Mouse (Mus musculus): ENCODE measurements around the gene Ankrd27. TPM values are rescaled to one million over a fixed set of nuclear protein-coding genes. Genes with fewer than 3 reads are reported as not detected.

Ankrd27 gene
- polyA plus RNA-seq, 1 experiment from 2014 or later: 35.9 TPM

DNA sequence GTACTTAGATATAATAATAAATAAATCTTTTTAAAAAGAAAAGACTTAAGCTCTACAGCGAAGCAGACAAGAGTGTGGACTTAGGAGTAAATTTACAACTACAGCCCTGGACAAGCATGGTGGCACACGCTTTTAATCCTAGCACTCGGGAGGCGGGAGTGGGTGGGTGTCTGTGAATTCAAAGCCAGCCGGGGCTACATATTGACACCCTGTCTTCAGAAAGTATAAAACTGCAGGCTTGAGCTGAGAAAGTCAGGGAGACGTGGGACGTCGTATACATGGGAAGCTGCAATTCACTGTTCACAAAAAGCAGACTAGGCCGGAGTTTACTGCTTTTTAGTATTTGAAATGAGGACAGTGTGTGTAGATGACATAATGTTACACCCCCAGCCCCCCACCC lies 50.8 kb downstream of the Ankrd27 start:
- Histone ChIP-seq H3K4me3 (ENCODE audit: low read depth, low read length) (no peak overlapping the region), H3K4me2 (ENCODE audit: low read depth, severe bottlenecking) (no peak overlapping the region), H3K27me3 (ENCODE audit: control insufficient read depth, insufficient read depth, low read length) (no peaks in the 10 kb centered on the region), H3K27ac (replicated peaks; ENCODE audit: low read depth, low read length) (no peak overlapping the region), H3K36me3 (ENCODE audit: control insufficient read depth, insufficient read depth, low read length) (peaks cover 14% of the 10 kb centered on the region), H3K4me1 (ENCODE audit: control insufficient read depth, insufficient read depth, low read length) (no peaks in the 10 kb centered on the region), H3K9ac (ENCODE audit: low read length) (no peak overlapping the region), H3K9me3 (ENCODE audit: control insufficient read depth, low read length) (no peaks in the 10 kb centered on the region)
- no peak for ATAC-seq (ENCODE audit: insufficient number of reproducible peaks, low FRiP score, low TSS enrichment, low read depth)
- DNase-seq (ENCODE audit: low spot score): no peak
- WGBS: 92% methylated on average over 9 of the region's 9 CpGs

DNA sequence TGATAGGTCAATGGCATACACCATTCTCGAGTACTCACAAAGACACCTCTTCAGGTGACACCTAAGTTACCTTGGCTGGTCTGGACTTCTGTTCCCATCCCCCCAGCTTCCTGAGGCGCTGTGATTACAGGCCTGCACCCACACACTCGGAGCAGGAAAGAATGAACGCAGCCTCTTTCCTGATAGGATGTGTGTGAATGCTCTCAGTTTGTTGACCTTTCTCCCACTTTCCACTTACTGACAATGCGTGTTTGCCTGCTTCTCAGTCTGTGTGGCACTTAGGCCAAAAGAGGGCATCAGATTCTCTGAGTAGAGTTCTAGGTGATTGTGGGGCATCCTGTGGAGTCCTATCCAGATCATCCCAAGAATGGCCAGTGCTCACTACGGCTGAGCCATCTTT lies 54.0 kb downstream of the Ankrd27 start:
- DNase-seq (ENCODE audit: low spot score) (no peak), ATAC-seq (ENCODE audit: insufficient number of reproducible peaks, low FRiP score, low TSS enrichment, low read depth) (no peak)
- peaks cover 13% of the 10 kb centered on the region for H3K36me3 ChIP-seq (ENCODE audit: control insufficient read depth, insufficient read depth, low read length)
- H3K27me3 ChIP-seq (ENCODE audit: control insufficient read depth, insufficient read depth, low read length): no peaks in the 10 kb centered on the region
- no peaks in the 10 kb centered on the region for H3K9me3 ChIP-seq (ENCODE audit: control insufficient read depth, low read length)
- no peak overlapping the region for H3K27ac ChIP-seq (replicated peaks; ENCODE audit: low read depth, low read length)
- H3K4me2 ChIP-seq (ENCODE audit: low read depth, severe bottlenecking): no peak overlapping the region
- H3K9ac ChIP-seq (ENCODE audit: low read length): no peak overlapping the region
- H3K4me1 ChIP-seq (ENCODE audit: control insufficient read depth, insufficient read depth, low read length): no peaks in the 10 kb centered on the region
- 88% methylated on average over 6 of the region's 6 CpGs for WGBS
- H3K4me3 ChIP-seq (ENCODE audit: low read depth, low read length): no peak overlapping the region

DNA sequence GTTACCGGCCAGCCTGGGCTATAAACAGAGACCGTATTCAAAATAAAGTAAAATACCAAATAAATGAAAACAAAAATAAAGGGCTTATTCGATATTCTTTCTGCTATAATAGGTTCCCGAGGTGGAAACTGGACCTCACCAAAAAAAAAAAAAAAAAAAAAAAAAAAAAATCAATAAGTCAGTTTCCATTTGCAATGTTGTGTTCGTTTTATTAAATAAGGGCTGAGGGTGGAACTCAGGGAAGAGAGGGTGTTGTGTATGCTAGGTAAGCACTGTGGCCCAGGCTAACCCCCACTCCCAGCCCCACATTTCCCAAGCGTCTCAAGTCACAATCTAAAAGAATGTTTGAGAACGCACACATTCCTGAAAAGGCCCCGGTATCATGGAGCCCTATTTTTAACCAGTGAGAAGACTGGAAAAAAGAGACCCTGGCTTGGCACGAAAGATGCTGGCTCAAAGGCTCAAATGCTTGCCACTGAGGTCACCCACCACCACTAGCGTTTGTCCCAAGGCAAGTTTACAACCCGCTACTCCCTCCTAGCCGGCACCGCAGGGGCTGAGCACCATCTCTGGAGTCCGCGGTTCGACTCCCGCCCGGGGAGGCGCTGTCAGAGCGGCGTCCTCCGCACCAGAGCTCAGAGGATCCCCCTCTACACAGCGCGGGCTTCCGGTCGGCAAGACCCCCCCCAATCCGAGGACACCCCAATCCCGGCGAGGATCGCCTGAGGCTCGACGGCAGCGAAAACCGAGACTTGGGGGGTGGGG lies 60.5 kb downstream of the Ankrd27 start:
- peak overlapping the region; percentile 90 for H3K4me3 ChIP-seq (ENCODE audit: low read depth, low read length)
- H3K4me1 ChIP-seq (ENCODE audit: control insufficient read depth, insufficient read depth, low read length): no peaks in the 10 kb centered on the region
- peaks cover 9% of the 10 kb centered on the region for H3K36me3 ChIP-seq (ENCODE audit: control insufficient read depth, insufficient read depth, low read length)
- no peaks in the 10 kb centered on the region for H3K27me3 ChIP-seq (ENCODE audit: control insufficient read depth, insufficient read depth, low read length)
- H3K27ac ChIP-seq (replicated peaks; ENCODE audit: low read depth, low read length): 0 out of 2 replicates have a peak overlapping the region, but pooled peaks have one; percentile 4
- ATAC-seq (ENCODE audit: insufficient number of reproducible peaks, low FRiP score, low TSS enrichment, low read depth) (peak; percentile 63), DNase-seq (ENCODE audit: low spot score) (peak; percentile 60)
- H3K4me2 ChIP-seq (ENCODE audit: low read depth, severe bottlenecking): peak overlapping the region; percentile 54
- no peaks in the 10 kb centered on the region; the same call in 1 of the 2 replicates for H3K9me3 ChIP-seq (ENCODE audit: control insufficient read depth, low read length)
- peak overlapping the region; percentile 85 for H3K9ac ChIP-seq (ENCODE audit: low read length)
- WGBS: 8% methylated on average over 34 of the region's 34 CpGs

- under 1% methylated on average over 64 of the region's 64 CpGs for WGBS
- Histone ChIP-seq H3K4me2 (ENCODE audit: low read depth, severe bottlenecking) (peak within 1 kb of the TSS; percentile 54), H3K36me3 (ENCODE audit: control insufficient read depth, insufficient read depth, low read length) (peaks cover 6% of the 10 kb centered on the region; the same call in 1 of the 2 replicates), H3K27ac (replicated peaks; ENCODE audit: low read depth, low read length) (peak within 1 kb of the TSS; percentile 62; the same call in 1 of the 2 replicates), H3K9me3 (ENCODE audit: control insufficient read depth, low read length) (no peaks in the 10 kb centered on the region; the same call in 1 of the 2 replicates), H3K4me3 (ENCODE audit: low read depth, low read length) (peak within 1 kb of the TSS; percentile 90), H3K9ac (ENCODE audit: low read length) (peak within 1 kb of the TSS; percentile 85), H3K4me1 (ENCODE audit: control insufficient read depth, insufficient read depth, low read length) (no peaks in the 10 kb centered on the region), H3K27me3 (ENCODE audit: control insufficient read depth, insufficient read depth, low read length) (no peaks in the 10 kb centered on the region)
- peak; percentile 99 for DNase-seq (ENCODE audit: low spot score)
- peak; percentile 88 for ATAC-seq (ENCODE audit: insufficient number of reproducible peaks, low FRiP score, low TSS enrichment, low read depth)
Observed at GRCm38 (mm10) chr7:35647101-35647698, 61.2 kb downstream of the Ankrd27 start, which contains the start of gene Pdcd5. Gene Pdcd5 (minus strand): TSS chr7:35647521.

DNA sequence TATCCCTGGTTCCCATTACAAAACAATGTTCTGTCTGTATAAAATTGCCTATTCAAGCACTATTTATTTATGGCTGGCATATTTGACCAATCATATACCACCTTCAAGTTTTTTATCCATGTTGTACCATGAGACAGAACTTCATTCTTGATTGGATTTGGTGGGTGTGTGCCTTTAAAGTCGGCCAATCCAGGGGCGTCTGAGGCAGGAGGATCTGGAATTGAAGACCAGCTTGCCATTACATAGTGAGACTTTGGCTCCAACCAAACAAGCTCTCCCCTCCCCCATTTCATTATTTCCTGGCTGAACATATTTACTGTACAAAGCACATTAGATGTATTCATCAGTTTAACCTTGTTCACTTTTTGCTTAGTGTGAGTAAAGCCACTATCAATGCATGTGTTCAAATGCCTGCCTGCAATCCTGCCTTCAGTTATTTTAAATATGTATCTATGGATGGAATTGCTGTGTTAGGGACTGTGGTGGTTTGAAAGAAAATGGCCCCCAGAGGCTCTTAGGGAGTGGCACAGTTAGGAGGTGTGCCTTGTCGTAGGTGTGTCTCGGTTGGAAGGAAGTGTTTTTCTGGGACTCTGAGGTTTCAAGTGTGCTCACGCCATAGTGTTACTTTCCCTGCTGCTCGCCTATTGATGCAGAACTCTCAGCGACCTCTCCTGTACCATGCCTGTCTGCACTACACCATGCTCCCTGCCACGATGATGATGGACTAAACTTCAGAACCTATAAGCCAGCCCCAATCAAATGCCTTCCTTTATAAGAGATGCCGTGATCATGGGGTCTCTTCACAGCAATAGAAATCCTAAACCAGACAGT lies 62.4 kb downstream of the Ankrd27 start:
- H3K4me1 ChIP-seq (ENCODE audit: control insufficient read depth, insufficient read depth, low read length): no peaks in the 10 kb centered on the region
- DNase-seq (ENCODE audit: low spot score) (no peak), ATAC-seq (ENCODE audit: insufficient number of reproducible peaks, low FRiP score, low TSS enrichment, low read depth) (no peak)
- H3K4me3 ChIP-seq (ENCODE audit: low read depth, low read length): no peak overlapping the region
- peaks cover 3% of the 10 kb centered on the region; the same call in 1 of the 2 replicates for H3K36me3 ChIP-seq (ENCODE audit: control insufficient read depth, insufficient read depth, low read length)
- no peaks in the 10 kb centered on the region; the same call in 1 of the 2 replicates for H3K9me3 ChIP-seq (ENCODE audit: control insufficient read depth, low read length)
- no peak overlapping the region for H3K4me2 ChIP-seq (ENCODE audit: low read depth, severe bottlenecking)
- no peak overlapping the region for H3K9ac ChIP-seq (ENCODE audit: low read length)
- WGBS: 73% methylated on average over 9 of the region's 9 CpGs
- H3K27ac ChIP-seq (replicated peaks; ENCODE audit: low read depth, low read length): no peak overlapping the region
- no peaks in the 10 kb centered on the region for H3K27me3 ChIP-seq (ENCODE audit: control insufficient read depth, insufficient read depth, low read length)

DNA sequence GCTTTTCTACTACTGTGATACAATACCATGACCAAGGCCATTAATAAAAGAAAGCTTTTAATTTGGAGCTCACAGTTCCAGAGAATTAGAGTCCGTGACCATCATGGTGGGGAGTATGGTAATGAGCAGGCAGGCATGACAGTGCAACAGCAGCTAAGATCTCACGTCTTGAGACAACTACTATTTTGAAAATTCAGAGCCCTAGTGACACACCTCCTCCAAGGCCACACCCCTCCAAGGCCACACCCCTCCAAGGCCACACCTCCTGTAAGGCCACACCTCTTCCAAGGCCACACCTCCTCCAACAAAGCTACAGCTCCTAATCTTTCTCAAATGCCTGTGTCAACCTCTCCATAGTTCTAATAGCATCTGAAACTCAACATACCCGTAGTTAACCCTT lies 63.0 kb downstream of the Ankrd27 start:
- ATAC-seq (ENCODE audit: insufficient number of reproducible peaks, low FRiP score, low TSS enrichment, low read depth): no peak
- 52% methylated on average over 3 of the region's 3 CpGs for WGBS
- H3K9ac ChIP-seq (ENCODE audit: low read length): no peak overlapping the region

GRCm38 (mm10) chr7:35650716-35651410 lies 64.8 kb downstream of the Ankrd27 start:
- Histone ChIP-seq H3K27me3 (ENCODE audit: control insufficient read depth, insufficient read depth, low read length) (no peaks in the 10 kb centered on the region), H3K36me3 (ENCODE audit: control insufficient read depth, insufficient read depth, low read length) (no peaks in the 10 kb centered on the region), H3K4me3 (ENCODE audit: low read depth, low read length) (no peak overlapping the region), H3K9me3 (ENCODE audit: control insufficient read depth, low read length) (no peaks in the 10 kb centered on the region; the same call in 1 of the 2 replicates), H3K9ac (ENCODE audit: low read length) (no peak overlapping the region), H3K27ac (replicated peaks; ENCODE audit: low read depth, low read length) (no peak overlapping the region), H3K4me2 (ENCODE audit: low read depth, severe bottlenecking) (no peak overlapping the region), H3K4me1 (ENCODE audit: control insufficient read depth, insufficient read depth, low read length) (no peaks in the 10 kb centered on the region)
- no peak for DNase-seq (ENCODE audit: low spot score)
- ATAC-seq (ENCODE audit: insufficient number of reproducible peaks, low FRiP score, low TSS enrichment, low read depth): no peak
- WGBS: 77% methylated on average over 11 of the region's 11 CpGs

More for the DNA sequence above, 63.0 kb downstream of the Ankrd27 start:
- DNase-seq (ENCODE audit: low spot score): no peak
- H3K9me3 ChIP-seq (ENCODE audit: control insufficient read depth, low read length): no peaks in the 10 kb centered on the region; the same call in 1 of the 2 replicates
- no peaks in the 10 kb centered on the region for H3K27me3 ChIP-seq (ENCODE audit: control insufficient read depth, insufficient read depth, low read length)
- H3K4me3 ChIP-seq (ENCODE audit: low read depth, low read length): no peak overlapping the region
- no peak overlapping the region for H3K4me2 ChIP-seq (ENCODE audit: low read depth, severe bottlenecking)
- H3K36me3 ChIP-seq (ENCODE audit: control insufficient read depth, insufficient read depth, low read length): peaks cover 3% of the 10 kb centered on the region; the same call in 1 of the 2 replicates
- H3K27ac ChIP-seq (replicated peaks; ENCODE audit: low read depth, low read length): no peak overlapping the region
- no peaks in the 10 kb centered on the region for H3K4me1 ChIP-seq (ENCODE audit: control insufficient read depth, insufficient read depth, low read length)
